Mouse (Mus musculus): ENCODE measurements at regions not wholly inside any gene's neighbourhood (a gene's known extent, or its start where the extent isn't known, plus 50 kb on each side); places are given as distances from the start of the nearest gene placed in this dataset.

DNA sequence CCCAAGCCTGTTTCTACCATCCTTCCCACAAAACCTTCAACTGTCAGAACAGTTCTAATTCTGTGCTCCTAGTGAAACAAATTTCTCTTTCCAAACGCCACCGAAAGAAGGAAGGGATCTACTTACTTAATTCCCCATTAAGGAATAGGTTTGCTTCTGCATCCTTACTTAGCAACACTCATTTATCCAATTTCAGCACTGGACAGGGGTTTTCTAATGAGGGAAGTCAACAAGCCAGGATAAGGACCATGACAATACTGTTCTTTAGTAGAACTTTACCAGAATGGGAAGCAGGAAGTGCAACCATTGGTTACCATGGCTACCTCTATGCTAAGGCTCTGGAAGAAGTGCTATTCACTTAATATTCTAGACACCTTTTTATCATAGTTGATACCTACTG, 68.6 kb upstream of the Id4 start:
- DNase-seq (ENCODE audit: low spot score): no peak

DNA sequence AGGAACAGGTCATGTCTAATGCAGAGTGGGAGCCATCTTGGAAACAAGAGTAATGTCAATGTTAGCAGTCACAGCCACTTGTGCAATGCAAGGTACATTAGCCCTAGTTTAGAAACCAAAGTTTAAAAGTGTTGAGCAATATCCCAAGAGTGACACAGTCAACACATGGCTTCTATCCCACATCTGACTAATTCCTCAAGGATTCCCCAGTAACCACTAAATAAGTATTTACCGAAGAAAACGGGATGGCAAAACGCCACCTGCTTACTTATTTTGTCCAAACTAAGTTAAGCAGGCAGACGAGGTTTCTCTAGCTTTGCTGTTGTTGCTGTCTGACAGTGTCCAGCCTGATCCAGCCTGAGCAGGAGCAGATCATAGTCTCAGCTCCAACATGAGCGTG, 67.1 kb upstream of the Id4 start:
- no peak for DNase-seq (ENCODE audit: low spot score)

DNA sequence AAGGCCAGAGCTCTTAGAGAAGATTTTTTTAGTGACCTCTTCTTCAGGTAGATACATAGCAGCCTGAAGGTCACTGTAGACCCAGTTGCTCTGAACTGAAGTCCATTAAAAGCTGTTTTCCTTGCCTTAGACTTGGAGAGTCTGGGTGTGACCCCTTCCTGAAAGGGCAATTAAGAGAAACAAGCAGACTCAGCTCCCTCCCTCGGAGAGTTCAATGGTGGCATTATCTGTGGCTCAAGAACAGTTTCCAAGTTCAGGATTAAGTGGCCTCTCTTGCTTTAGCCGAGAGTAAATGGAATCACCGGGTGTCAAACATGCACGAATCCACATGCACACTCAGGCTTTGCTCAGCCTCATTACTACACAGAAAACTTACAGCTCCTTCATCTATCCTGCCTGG, 53.2 kb upstream of the Id4 start:
- DNase-seq (ENCODE audit: low spot score): no peak
